Mouse (Mus musculus) bone marrow macrophage, adult 2 months (primary cell): ENCODE data around the gene Mettl2.

Experiments
- CTCF ChIP-seq: IDR thresholded peaks from 2 replicates; pipeline ENCODE4 v1.5.1; 2012; ENCODE audit warnings: low read depth, mild to moderate bottlenecking, low read length, moderate library complexity
- POLR2A ChIP-seq: IDR thresholded peaks from 2 replicates; pipeline ENCODE4 v1.6.1; 2012; ENCODE audit warnings: mild to moderate bottlenecking, low read depth, low read length, borderline replicate concordance

GRCm38 (mm10) chr11:105152017-105152300 is 25.7 kb downstream of the Mettl2 start:
- TF ChIP-seq CTCF (no peak), POLR2A (no peak)
